Mouse (Mus musculus): ENCODE results near the gene Rassf1. TPM values are rescaled to one million over a fixed set of nuclear protein-coding genes. Genes with fewer than 3 reads are reported as not detected.

Gene Rassf1
- total and polyA plus RNA-seq, 3 experiments: 11.6 to 17.7 (median 15.3) TPM

- peaks cover 26 to 95% of the 10 kb centered on the region in 2 experiments for H3K36me3 ChIP-seq (replicated peaks in 1 of 2; ENCODE audit: control insufficient read depth in 1 of 2, insufficient read depth in 1 of 2, low read length in 1 of 2)
- no peaks in the 10 kb centered on the region for H3K79me2 ChIP-seq (replicated peaks; ENCODE audit: control insufficient read depth, extremely low read depth, insufficient read depth, poor library complexity, severe bottlenecking)
- H3K27me3 ChIP-seq (replicated peaks): no peaks in the 10 kb centered on the region
- dilution Hi-C loops (cut with MboI; ENCODE audit: extremely low pct_ligation_motif_present, extremely low pct_unique_long_range_greater_than_20kb, low sequenced_read_pairs) (no loop called here), in situ Hi-C loops (cut with MboI; ENCODE audit: low pct_ligation_motif_present, low pct_unique_long_range_greater_than_20kb, low sequenced_read_pairs) (no loop called here)
- H3K4me1 ChIP-seq (ENCODE audit: control insufficient read depth in 1 of 2, insufficient read depth in 2 of 2): peaks cover 7 to 13% of the 10 kb centered on the region in 2 experiments
- H3K4me2 ChIP-seq (ENCODE audit: insufficient read depth, low read depth, poor library complexity, severe bottlenecking): no peak overlapping the region
- no peak for DNase-seq (ENCODE audit: extremely low read depth)
- TF ChIP-seq POLR2AphosphoS2 (IDR thresholded peaks at IDR 0.05; ENCODE audit: low read depth, low read length): 0 out of 2 replicates have a peak, but pooled peaks have one; percentile 28
- TF ChIP-seq ZC3H11A (IDR thresholded peaks at IDR 0.05; ENCODE audit: low read depth, low read length): no peak
- no peak overlapping the region for H3K27ac ChIP-seq (ENCODE audit: insufficient read depth, low read depth)
- no peaks in the 10 kb centered on the region for H3K9me3 ChIP-seq (replicated peaks; ENCODE audit: low read length)
- H3K9ac ChIP-seq (ENCODE audit: insufficient read depth, low read depth): no peak overlapping the region
- no peak overlapping the region for H3K4me3 ChIP-seq (replicated peaks in 1 of 3; ENCODE audit: low read depth in 2 of 3, low read length in 2 of 3, poor library complexity in 1 of 3)
These were observed 45.5 kb downstream of the Rassf1 start for GRCm38 (mm10) chr9:107596619-107597569.

GRCm38 (mm10) chr9:107598385-107598784, 47.0 kb downstream of the Rassf1 start:
- H3K4me1 ChIP-seq (ENCODE audit: control insufficient read depth in 1 of 2, insufficient read depth in 2 of 2): peaks cover 16 to 28% of the 10 kb centered on the region in 2 experiments
- H3K9me3 ChIP-seq (replicated peaks; ENCODE audit: low read length): no peaks in the 10 kb centered on the region
- DNase-seq (ENCODE audit: extremely low read depth): no peak
- TF ChIP-seq MYC (IDR thresholded peaks at IDR 0.05; ENCODE audit: low read depth, low read length) (no peak), RAD21 (IDR thresholded peaks at IDR 0.05; ENCODE audit: low read depth, low read length) (no peak), NELFE (IDR thresholded peaks at IDR 0.05; ENCODE audit: low read depth, low read length) (no peak), RCOR1 (conservative IDR thresholded peaks at IDR 0.05; ENCODE audit: low read depth, low read length) (no peak), MAX (IDR thresholded peaks at IDR 0.05; ENCODE audit: low read length) (no peak), ZC3H11A (IDR thresholded peaks at IDR 0.05; ENCODE audit: low read depth, low read length) (no peak), MXI1 (IDR thresholded peaks at IDR 0.05; ENCODE audit: low read depth, low read length) (no peak), SIN3A (IDR thresholded peaks at IDR 0.05; ENCODE audit: low read length) (no peak), MEF2A (IDR thresholded peaks at IDR 0.05; ENCODE audit: borderline replicate concordance, low read depth, low read length) (no peak), ZNF384 (IDR thresholded peaks at IDR 0.05; ENCODE audit: low read depth, low read length) (no peak), USF2 (conservative IDR thresholded peaks at IDR 0.05; ENCODE audit: low read depth, low read length) (no peak), ZMIZ1 (IDR thresholded peaks at IDR 0.05; ENCODE audit: low read depth, low read length) (no peak)
- no peak overlapping the region for H3K4me3 ChIP-seq (replicated peaks in 1 of 3; ENCODE audit: low read depth in 2 of 3, low read length in 2 of 3, poor library complexity in 1 of 3)
- peaks cover 13 to 81% of the 10 kb centered on the region in 2 experiments for H3K36me3 ChIP-seq (replicated peaks in 1 of 2; ENCODE audit: control insufficient read depth in 1 of 2, insufficient read depth in 1 of 2, low read length in 1 of 2)
- H3K4me2 ChIP-seq (ENCODE audit: insufficient read depth, low read depth, poor library complexity, severe bottlenecking): no peak overlapping the region
- H3K79me2 ChIP-seq (replicated peaks; ENCODE audit: control insufficient read depth, extremely low read depth, insufficient read depth, poor library complexity, severe bottlenecking): no peaks in the 10 kb centered on the region
- no peak overlapping the region for H3K27ac ChIP-seq (ENCODE audit: insufficient read depth, low read depth)
- no peak overlapping the region for H3K9ac ChIP-seq (ENCODE audit: insufficient read depth, low read depth)
- dilution Hi-C loops (cut with MboI; ENCODE audit: extremely low pct_ligation_motif_present, extremely low pct_unique_long_range_greater_than_20kb, low sequenced_read_pairs): no loop called here
- in situ Hi-C loops (cut with MboI; ENCODE audit: low pct_ligation_motif_present, low pct_unique_long_range_greater_than_20kb, low sequenced_read_pairs): no loop called here
- no peaks in the 10 kb centered on the region for H3K27me3 ChIP-seq (replicated peaks)
